Mouse (Mus musculus) naive thymus-derived CD4-positive, alpha-beta T cell, adult 5 months (primary cell): ENCODE data around the gene Ankrd49. TPM values are rescaled to one million over a fixed set of nuclear protein-coding genes. Genes with fewer than 3 reads are reported as not detected.

Source experiments
- polyA plus RNA-seq: library from polyadenylated mRNA; unstranded; fragments of 100-300 nt; shearing (Covaris generic); gene quantifications from one replicate; pipeline ENCODE4 v1.2.1, GENCODE M21; 2017

Ankrd49 gene
- polyA plus RNA-seq, result 16.9 TPM

DNA sequence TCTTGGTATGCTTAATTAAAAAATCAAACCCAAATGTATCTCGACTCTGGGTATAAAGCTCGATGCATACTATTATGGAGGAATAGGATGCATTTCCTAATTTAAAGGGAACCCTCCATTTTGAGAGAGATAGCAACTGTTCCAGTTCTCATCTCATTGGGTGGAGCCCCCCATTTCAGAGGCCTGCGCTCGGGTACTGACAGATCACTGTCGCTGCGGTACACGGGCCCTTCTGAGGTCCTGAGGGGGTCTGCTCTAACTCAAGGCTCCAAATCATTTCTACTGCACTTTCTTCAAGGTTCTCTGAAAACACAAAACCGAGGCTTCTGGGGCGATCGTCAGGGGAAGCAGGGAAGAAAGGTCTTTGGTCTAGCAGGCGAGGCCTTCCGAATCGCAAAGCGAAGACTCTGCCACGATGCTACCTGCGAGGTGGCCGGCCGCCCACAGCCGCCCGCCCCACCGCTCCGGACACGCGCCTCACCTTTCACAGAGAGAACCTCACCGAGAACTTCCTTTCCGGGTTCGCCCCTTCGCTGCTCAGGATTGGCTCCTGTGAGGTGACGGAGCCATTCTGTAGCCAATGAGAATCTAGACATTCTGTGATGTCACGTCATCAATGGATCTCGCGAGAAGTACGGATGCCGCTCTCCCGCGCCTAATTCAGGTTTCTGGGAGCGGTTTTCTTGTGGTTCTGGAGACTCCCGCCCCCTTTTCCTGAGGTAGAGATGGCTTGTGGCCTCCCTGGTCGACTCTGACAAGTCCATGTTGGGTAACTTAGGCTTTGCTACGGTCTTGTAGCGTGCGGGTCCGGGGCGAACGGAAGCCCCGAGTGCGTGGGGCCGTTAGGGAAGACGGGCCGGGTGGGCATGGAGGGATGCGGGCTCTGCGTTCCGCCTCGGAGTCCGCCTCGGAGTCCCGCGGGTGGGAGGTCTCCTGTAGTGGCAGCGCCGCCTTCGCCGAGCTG, at the start of gene Ankrd49, which contains the start of gene Mre11a:
Gene Ankrd49, minus strand, starts transcription at position 818 of the 964 bp plus-strand sequence.
Gene Mre11a, plus strand, starts transcription at position 616 of the 964 bp plus-strand sequence.

DNA sequence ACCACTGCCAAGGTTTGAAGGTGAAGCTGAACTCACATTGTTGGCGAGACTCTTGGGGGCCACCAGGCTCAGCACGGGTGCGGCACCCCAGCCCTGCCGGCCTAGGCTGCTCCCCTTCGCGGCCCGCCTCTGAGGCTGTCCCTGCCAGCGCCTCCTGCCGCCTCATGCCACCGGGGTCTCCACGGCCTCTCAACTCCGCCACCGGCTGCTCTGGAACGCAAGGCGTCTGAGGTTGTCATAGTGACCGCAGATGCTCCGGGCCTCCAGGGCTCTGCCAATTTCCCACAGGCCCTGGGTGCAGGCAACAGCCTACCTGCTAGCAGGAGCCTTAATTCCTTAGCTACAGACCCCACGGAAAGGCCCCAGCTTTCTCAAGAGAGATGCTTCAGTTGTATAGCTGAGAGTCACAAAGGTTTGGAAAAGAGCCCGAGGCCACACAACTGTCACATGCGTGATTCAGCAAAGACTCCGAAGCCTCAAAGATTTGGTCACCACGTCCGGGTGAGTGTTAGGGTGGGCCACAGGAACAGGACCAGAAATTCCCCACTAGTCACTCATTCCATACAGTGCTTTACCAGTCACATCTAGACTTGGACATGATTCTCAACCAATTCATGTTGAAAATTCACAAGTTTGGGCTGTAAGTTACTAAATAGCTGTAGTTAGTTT, 13.7 kb downstream of the Ankrd49 start, which contains the start of gene 1700012B09Rik:
Gene 1700012B09Rik, minus strand, starts transcription at position 228 of the 669 bp plus-strand sequence.

DNA sequence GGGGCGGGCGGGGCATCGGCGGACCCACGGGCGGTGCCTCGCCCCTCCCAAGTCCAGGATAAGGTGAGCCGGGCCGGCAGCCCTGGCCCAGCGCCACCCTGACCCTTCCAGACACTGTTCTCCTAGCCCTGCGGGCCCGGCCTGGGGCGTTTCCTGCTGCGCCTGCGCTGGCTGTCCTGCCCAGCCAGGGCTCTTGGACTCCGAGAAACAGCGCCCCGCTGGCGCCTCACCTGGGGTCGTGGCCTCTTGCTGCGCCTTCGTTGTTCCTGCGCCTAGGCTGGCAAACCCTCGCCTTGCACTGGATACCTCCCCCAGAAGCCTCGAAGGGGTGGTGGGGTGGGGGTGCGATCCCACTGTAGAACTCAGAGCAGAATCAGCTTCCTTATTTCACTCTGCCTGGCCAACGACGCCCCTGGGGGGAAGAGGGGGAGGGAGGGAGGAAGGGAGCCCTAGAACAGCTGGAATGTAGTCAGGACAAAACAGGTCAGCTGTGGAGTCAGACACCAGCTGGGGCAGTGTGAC, 32.6 kb downstream of the Ankrd49 start, which contains the start of gene Fut4:
Gene Fut4, minus strand, starts transcription at position 393 of the 522 bp plus-strand sequence.

DNA sequence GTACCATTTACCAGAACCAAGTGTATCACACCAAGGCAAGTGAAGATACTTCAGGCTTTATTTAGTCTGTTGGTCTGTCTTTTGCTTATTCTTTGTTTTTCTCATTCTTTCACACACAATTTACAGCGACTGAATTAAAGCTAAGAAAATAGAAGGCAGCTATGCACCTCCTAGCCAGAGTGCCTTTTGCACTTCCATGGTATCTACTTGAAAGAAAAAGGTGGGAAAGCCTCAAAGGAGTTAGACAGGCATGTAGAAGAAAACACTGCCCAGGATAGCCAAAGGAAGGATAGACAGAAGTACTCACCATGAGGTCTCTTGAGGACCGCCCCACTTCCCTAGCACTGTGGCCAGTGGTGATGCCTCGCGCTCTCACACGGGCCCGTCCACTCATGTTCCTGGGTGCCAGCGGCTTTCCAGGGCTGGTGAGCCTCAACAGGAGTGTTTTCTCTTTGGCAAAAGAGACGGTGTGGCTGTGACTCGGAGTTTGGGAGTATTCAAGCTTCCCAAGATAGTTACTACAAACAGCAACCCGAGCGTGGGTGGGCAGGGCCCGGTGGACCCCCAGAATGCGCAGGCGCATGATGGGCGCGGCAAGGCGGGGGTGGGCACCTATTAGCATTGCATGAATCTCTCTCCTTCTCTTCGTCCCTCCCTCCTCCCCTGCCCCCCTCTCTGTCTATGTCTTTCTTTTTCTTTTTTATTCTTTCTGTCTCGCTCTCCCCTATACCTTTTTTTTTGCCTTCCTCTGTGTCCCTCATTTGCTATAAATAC, 44.3 kb downstream of the Ankrd49 start, which contains the start of gene Piwil4:
Gene Piwil4, minus strand, starts transcription at position 583 of the 774 bp plus-strand sequence.

Other genes starting within 250 kb of the Ankrd49 start
- gene Amotl1, start 139.8 kb downstream of the Ankrd49 start, polyA plus RNA-seq, result not detected
- not detected for gene Piwil4, start 44.1 kb downstream of the Ankrd49 start, polyA plus RNA-seq
- not detected for gene Fut4, start 32.5 kb downstream of the Ankrd49 start, polyA plus RNA-seq
- gene 1700012B09Rik, start 13.8 kb downstream of the Ankrd49 start, polyA plus RNA-seq, result not detected
- 24.3 TPM for gene Mre11a, start 202 bp downstream of the Ankrd49 start, polyA plus RNA-seq
- gene Gpr83, start 75.4 kb upstream of the Ankrd49 start, polyA plus RNA-seq, result 7.2 TPM
- gene Izumo1r, start 119.1 kb upstream of the Ankrd49 start, polyA plus RNA-seq, result 72.7 TPM